Mouse (Mus musculus): ENCODE measurements around the gene Ifnlr1.

DNA sequence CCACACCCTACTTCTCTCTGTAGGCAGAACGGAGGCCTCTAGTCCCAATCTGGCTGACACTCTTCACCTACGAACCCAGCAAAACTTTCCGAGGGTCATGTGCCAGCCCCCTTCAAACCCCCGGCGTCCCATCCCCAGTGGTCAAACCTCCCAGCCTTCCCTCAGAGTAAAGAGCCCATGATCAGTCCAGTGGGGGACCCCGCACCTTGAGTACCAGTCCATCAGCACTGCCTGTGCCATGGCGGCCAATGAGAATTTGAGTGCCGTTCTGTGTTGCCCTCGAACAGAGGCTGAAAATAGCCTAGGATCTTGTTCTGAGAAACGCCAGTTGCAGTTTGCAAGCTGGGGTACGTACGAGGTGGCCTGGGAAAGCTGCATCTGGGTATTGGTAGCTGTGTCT is 27.2 kb upstream of the Ifnlr1 start:
- no peak for TF ChIP-seq CTCF (IDR thresholded peaks at IDR 0.05; ENCODE audit: borderline replicate concordance, insufficient read depth, low read length)
- no peak for TF ChIP-seq POLR2A (IDR thresholded peaks at IDR 0.05; ENCODE audit: low read depth, low read length)
